Mouse (Mus musculus) cerebellum, adult 2 months (tissue): ENCODE results near the gene Rap2b.

Experiments used
- CTCF ChIP-seq: fragments of 200-500 bp; IDR thresholded peaks from 2 replicates; pipeline ENCODE4 v1.5.1; 2011; ENCODE audit warnings: low read depth, mild to moderate bottlenecking, control low read depth, low read length, moderate library complexity, borderline replicate concordance; ENCODE audit not compliant: insufficient read depth
- POLR2A ChIP-seq: fragments of 200-500 bp; IDR thresholded peaks from 2 replicates; pipeline ENCODE4 v1.6.1; 2011; ENCODE audit warnings: low read length, control low read depth, borderline replicate concordance; ENCODE audit not compliant: insufficient read depth

GRCm38 (mm10) chr3:61400823-61401387, 39.5 kb downstream of the Rap2b start:
- TF ChIP-seq POLR2A (no peak), CTCF (no peak)
